Mouse (Mus musculus): ENCODE data around the gene Adipoq. TPM values are rescaled to one million over a fixed set of nuclear protein-coding genes. Genes with fewer than 3 reads are reported as not detected.

The Adipoq gene
- polyA plus RNA-seq, 1 experiment = not detected

GRCm38 (mm10) chr16:23122446-23122845, 23.9 kb upstream of the Adipoq start:
- TF ChIP-seq CTCF (IDR thresholded peaks at IDR 0.05; ENCODE audit: control insufficient read depth, insufficient read depth, insufficient read length) (no peak), MAX (IDR thresholded peaks at IDR 0.05) (no peak), USF1 (IDR thresholded peaks at IDR 0.05; ENCODE audit: low read depth) (no peak), MYOD1 (IDR thresholded peaks at IDR 0.05; ENCODE audit: control insufficient read depth, insufficient read length, low read depth) (no peak), FOSL1 (IDR thresholded peaks at IDR 0.05; ENCODE audit: insufficient read depth, low read length, poor library complexity, severe bottlenecking) (no peak), CEBPB (IDR thresholded peaks at IDR 0.05; ENCODE audit: low read depth) (no peak), MYOG (IDR thresholded peaks at IDR 0.05; ENCODE audit: control insufficient read depth, extremely low read depth, insufficient read length) (no peak)
- no peak overlapping the region for H3K4me3 ChIP-seq (ENCODE audit: insufficient read depth, poor library complexity, severe bottlenecking)
- peaks cover 75% of the 10 kb centered on the region for H3K36me3 ChIP-seq (ENCODE audit: control insufficient read depth, insufficient read depth)
- no peak overlapping the region for H3ac ChIP-seq (ENCODE audit: control insufficient read depth, insufficient read length, low read depth)
- no peaks in the 10 kb centered on the region for H3K27me3 ChIP-seq (ENCODE audit: control insufficient read depth, insufficient read depth, insufficient read length)
- peaks cover 25% of the 10 kb centered on the region for H3K79me2 ChIP-seq (ENCODE audit: control insufficient read depth, insufficient read depth)
- peaks cover 23% of the 10 kb centered on the region for H3K79me3 ChIP-seq (ENCODE audit: low read depth)

GRCm38 (mm10) chr16:23123104-23123503, 23.2 kb upstream of the Adipoq start:
- no peak for TF ChIP-seq MYOD1 (IDR thresholded peaks at IDR 0.05; ENCODE audit: control insufficient read depth, insufficient read length, low read depth)
- TF ChIP-seq CTCF (IDR thresholded peaks at IDR 0.05; ENCODE audit: control insufficient read depth, insufficient read depth, insufficient read length) = no peak
- no peak for TF ChIP-seq MAX (IDR thresholded peaks at IDR 0.05)
- TF ChIP-seq FOSL1 (IDR thresholded peaks at IDR 0.05; ENCODE audit: insufficient read depth, low read length, poor library complexity, severe bottlenecking) = no peak
- no peak for TF ChIP-seq MYOG (IDR thresholded peaks at IDR 0.05; ENCODE audit: control insufficient read depth, extremely low read depth, insufficient read length)
- TF ChIP-seq CEBPB (IDR thresholded peaks at IDR 0.05; ENCODE audit: low read depth) = no peak
- TF ChIP-seq USF1 (IDR thresholded peaks at IDR 0.05; ENCODE audit: low read depth) = no peak
- peaks cover 68% of the 10 kb centered on the region for H3K36me3 ChIP-seq (ENCODE audit: control insufficient read depth, insufficient read depth)

GRCm38 (mm10) chr16:23124398-23124797, 21.9 kb upstream of the Adipoq start:
- Histone ChIP-seq H3K79me2 (ENCODE audit: control insufficient read depth, insufficient read depth) (peaks cover 35% of the 10 kb centered on the region), H3K79me3 (ENCODE audit: low read depth) (peaks cover 23% of the 10 kb centered on the region), H3ac (ENCODE audit: control insufficient read depth, insufficient read length, low read depth) (no peak overlapping the region), H3K27me3 (ENCODE audit: control insufficient read depth, insufficient read depth, insufficient read length) (no peaks in the 10 kb centered on the region), H3K4me3 (ENCODE audit: insufficient read depth, poor library complexity, severe bottlenecking) (no peak overlapping the region), H3K36me3 (ENCODE audit: control insufficient read depth, insufficient read depth) (peaks cover 57% of the 10 kb centered on the region)
- TF ChIP-seq MYOG (IDR thresholded peaks at IDR 0.05; ENCODE audit: control insufficient read depth, extremely low read depth, insufficient read length) (no peak), USF1 (IDR thresholded peaks at IDR 0.05; ENCODE audit: low read depth) (no peak), FOSL1 (IDR thresholded peaks at IDR 0.05; ENCODE audit: insufficient read depth, low read length, poor library complexity, severe bottlenecking) (no peak), CTCF (IDR thresholded peaks at IDR 0.05; ENCODE audit: control insufficient read depth, insufficient read depth, insufficient read length) (no peak), MAX (IDR thresholded peaks at IDR 0.05) (no peak), CEBPB (IDR thresholded peaks at IDR 0.05; ENCODE audit: low read depth) (no peak), MYOD1 (IDR thresholded peaks at IDR 0.05; ENCODE audit: control insufficient read depth, insufficient read length, low read depth) (no peak)

More at GRCm38 (mm10) chr16:23123104-23123503, 23.2 kb upstream of the Adipoq start:
- Histone ChIP-seq H3K79me3 (ENCODE audit: low read depth) (peaks cover 23% of the 10 kb centered on the region), H3K79me2 (ENCODE audit: control insufficient read depth, insufficient read depth) (peaks cover 28% of the 10 kb centered on the region), H3K27me3 (ENCODE audit: control insufficient read depth, insufficient read depth, insufficient read length) (no peaks in the 10 kb centered on the region), H3K4me3 (ENCODE audit: insufficient read depth, poor library complexity, severe bottlenecking) (no peak overlapping the region), H3ac (ENCODE audit: control insufficient read depth, insufficient read length, low read depth) (no peak overlapping the region)

GRCm38 (mm10) chr16:23127311-23127672, 19.0 kb upstream of the Adipoq start:
- H3ac ChIP-seq (ENCODE audit: control insufficient read depth, insufficient read length, low read depth) = peak overlapping the region; percentile 20
- no peaks in the 10 kb centered on the region for H3K27me3 ChIP-seq (ENCODE audit: control insufficient read depth, insufficient read depth, insufficient read length)
- H3K4me3 ChIP-seq (ENCODE audit: insufficient read depth, poor library complexity, severe bottlenecking) = peak overlapping the region; percentile 74
- peaks cover 21% of the 10 kb centered on the region for H3K79me3 ChIP-seq (ENCODE audit: low read depth)
- H3K79me2 ChIP-seq (ENCODE audit: control insufficient read depth, insufficient read depth) = peaks cover 35% of the 10 kb centered on the region
- TF ChIP-seq MYOD1 (IDR thresholded peaks at IDR 0.05; ENCODE audit: control insufficient read depth, insufficient read length, low read depth) (no peak), MYOG (IDR thresholded peaks at IDR 0.05; ENCODE audit: control insufficient read depth, extremely low read depth, insufficient read length) (no peak), CTCF (IDR thresholded peaks at IDR 0.05; ENCODE audit: control insufficient read depth, insufficient read depth, insufficient read length) (no peak), MAX (IDR thresholded peaks at IDR 0.05) (no peak), FOSL1 (IDR thresholded peaks at IDR 0.05; ENCODE audit: insufficient read depth, low read length, poor library complexity, severe bottlenecking) (no peak), CEBPB (IDR thresholded peaks at IDR 0.05; ENCODE audit: low read depth) (no peak), USF1 (IDR thresholded peaks at IDR 0.05; ENCODE audit: low read depth) (no peak)
- peaks cover 28% of the 10 kb centered on the region for H3K36me3 ChIP-seq (ENCODE audit: control insufficient read depth, insufficient read depth)

GRCm38 (mm10) chr16:23127673-23128375, 18.5 kb upstream of the Adipoq start, which contains the start of gene Rfc4:
Gene Rfc4, minus strand, starts transcription at chr16:23127737.
- H3K36me3 ChIP-seq (ENCODE audit: control insufficient read depth, insufficient read depth) = peaks cover 22% of the 10 kb centered on the region
- no peak for TF ChIP-seq CEBPB (IDR thresholded peaks at IDR 0.05; ENCODE audit: low read depth)
- TF ChIP-seq FOSL1 (IDR thresholded peaks at IDR 0.05; ENCODE audit: insufficient read depth, low read length, poor library complexity, severe bottlenecking) = no peak
- no peak for TF ChIP-seq USF1 (IDR thresholded peaks at IDR 0.05; ENCODE audit: low read depth)
- TF ChIP-seq MYOG (IDR thresholded peaks at IDR 0.05; ENCODE audit: control insufficient read depth, extremely low read depth, insufficient read length) = no peak
- no peak for TF ChIP-seq CTCF (IDR thresholded peaks at IDR 0.05; ENCODE audit: control insufficient read depth, insufficient read depth, insufficient read length)
- TF ChIP-seq MYOD1 (IDR thresholded peaks at IDR 0.05; ENCODE audit: control insufficient read depth, insufficient read length, low read depth) = no peak
- TF ChIP-seq MAX (IDR thresholded peaks at IDR 0.05) = peak; percentile 61
- no peaks in the 10 kb centered on the region for H3K27me3 ChIP-seq (ENCODE audit: control insufficient read depth, insufficient read depth, insufficient read length)
- peak within 1 kb of the TSS; percentile 85 for H3ac ChIP-seq (ENCODE audit: control insufficient read depth, insufficient read length, low read depth)
- peak within 1 kb of the TSS; percentile 74 for H3K4me3 ChIP-seq (ENCODE audit: insufficient read depth, poor library complexity, severe bottlenecking)
- H3K79me2 ChIP-seq (ENCODE audit: control insufficient read depth, insufficient read depth) = peaks cover 35% of the 10 kb centered on the region
- peaks cover 21% of the 10 kb centered on the region for H3K79me3 ChIP-seq (ENCODE audit: low read depth)

Measured in C2C12 (cell line).